Mouse (Mus musculus): ENCODE results near the gene Tacc3.

The Tacc3 gene

DNA sequence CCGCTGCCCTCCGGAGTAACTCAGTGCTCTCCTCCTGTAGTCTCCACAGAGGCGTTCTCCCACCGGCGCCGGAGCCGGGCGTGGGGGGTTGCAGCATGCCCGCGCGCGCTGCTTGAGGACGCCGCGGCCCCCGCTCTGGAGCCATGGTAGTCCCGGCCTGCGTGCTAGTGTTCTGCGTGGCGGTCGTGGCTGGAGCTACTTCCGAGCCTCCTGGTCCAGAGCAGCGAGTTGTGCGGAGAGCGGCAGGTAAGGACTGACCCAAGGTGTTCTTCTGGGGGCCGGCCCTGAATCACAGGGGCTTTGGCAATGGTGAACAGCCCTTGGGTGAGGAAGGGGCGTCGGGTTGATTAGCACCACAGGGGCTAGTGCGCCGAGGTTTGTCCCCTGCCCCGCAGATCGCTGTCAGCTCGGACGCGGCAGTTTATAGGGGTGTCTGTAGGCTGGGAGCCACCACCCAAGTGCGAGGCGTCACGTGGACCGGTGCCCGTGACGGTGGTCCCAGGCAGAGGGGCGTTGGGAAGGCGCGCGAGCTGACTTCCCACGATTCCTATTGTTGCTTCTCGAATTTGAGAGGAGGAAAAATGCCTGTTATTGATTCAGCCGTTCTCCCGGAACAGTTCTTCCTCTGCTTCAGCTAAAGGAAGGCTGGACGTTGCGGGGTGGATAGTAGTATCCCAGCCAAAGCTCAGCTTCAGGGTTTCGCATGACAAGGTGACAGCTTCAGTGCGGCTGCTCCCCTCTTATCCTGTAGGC is 64.5 kb downstream of the Tacc3 start:
- no peak for DNase-seq (ENCODE audit: low spot score)

DNA sequence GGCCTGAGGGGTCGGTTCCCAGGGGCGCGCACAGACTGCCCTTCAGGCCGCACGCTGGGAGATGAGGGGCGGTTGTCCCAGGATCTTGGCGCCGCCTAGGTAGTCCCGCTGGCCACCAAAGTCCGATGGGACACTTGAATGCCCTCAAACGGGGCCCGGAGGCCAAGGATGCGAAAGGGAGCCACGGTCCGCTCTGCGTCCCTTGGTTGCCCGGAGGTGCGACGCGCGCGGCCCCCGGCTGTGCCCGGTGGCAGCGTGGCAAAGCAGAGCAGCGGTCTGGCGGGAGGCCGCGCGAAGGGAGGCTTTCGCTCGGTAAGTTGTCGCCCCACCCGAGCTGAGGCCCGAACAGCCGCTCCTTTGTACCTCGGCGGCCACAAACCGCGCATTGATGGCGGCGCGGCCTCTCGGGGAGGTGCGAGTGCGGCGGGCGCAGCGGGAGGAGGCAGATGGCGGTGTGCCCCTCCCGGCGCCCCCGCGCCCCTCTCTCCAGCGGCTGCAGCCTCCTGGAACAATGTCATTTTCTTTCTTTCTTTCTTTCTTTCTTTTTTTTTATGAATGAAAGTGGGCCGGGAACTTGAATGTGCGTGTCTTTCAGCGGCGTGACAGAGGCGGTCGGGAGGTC is 65.2 kb downstream of the Tacc3 start:
- no peak for DNase-seq (ENCODE audit: low spot score)

DNA sequence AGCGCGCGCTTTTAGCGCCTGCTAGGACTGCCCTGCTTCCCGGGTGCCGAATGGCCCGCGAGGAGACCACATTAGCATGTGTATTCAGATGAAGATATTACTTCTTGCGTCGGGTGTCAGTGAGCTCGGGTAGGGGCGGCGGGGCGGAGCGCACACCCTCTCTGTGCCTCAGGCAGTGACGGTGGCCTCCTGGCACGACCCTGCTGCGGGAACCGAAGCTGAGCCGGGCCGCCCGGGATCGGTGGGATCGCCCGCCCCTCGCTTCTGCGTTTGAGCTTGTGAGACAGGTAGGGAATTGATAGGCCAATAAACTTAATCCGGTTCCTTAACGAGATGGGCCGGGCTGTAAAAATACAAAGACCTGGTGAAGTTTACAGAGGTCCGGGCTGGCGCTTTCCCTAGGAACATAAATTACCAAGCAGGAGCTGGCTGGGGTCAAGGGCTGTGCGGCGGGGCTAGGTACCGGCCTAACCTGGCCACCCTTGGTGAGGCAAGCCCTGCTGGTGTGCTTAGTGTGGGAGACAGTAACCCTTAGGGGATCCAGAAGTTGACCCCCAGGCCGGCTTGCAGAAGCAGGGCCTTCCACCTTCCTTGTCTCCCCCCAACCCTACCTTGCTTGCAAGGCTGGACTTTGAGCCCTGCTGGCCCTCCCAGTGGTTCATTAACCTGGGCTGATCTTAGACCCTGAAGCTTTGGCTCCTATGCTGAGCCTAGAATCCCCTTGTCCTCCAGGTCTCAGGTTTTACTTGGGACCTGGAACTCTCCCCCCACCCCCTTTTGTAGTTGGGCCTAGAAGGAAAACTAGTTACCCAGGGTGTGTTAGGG is 65.9 kb downstream of the Tacc3 start:
- no peak for DNase-seq (ENCODE audit: low spot score)

DNA sequence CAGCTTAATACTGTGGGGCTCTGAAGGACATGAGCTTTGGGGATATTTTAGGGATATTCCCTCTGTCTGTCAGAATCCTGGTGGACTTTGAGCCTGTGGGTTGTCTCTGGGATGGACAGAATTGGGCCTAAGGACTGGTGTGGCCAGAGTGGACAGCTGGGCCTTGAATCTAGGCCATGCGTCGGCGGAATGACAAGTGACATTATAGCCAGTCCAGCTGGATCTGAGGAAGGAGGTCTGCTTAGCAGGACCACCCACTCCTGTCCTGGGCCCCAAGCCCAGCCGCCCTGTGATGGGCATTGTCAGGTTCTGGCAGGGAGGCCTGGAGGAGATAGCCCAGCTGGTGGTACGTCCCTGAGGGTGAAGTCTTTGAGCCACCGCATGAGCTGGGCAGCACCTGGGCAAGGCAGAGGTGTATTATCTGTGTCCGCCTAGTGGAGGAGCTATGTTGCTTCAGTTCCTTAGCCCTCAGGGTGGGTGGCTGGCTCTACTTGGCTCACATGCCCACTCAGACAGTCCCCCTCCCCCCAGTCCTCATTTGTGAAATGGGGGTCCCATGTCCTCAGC is 68.2 kb downstream of the Tacc3 start:
- DNase-seq (ENCODE audit: low spot score), result no peak

DNA sequence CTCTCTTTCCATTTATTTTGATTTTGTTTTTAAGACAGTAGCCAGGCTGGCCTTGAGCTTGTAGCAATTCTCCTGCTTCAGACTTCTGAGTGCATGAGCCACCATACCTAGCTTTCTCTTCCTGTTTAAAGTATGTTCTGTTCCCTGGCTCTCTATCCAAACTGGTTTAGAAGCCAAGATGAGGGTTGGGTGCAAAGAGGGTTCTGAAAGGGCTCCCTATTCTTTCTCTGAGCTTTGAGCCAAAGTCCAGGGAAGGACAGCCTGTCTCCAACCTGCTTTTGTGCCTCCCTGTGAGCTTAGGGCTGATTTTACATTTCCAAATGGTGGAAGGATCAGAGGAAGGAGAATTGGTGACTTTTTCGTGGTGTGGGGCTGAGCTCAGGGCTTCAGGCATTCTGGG is 69.0 kb downstream of the Tacc3 start:
- no peak for DNase-seq (ENCODE audit: low spot score)
